Mouse (Mus musculus): ENCODE results near the gene Ccs. TPM values are rescaled to one million over a fixed set of nuclear protein-coding genes. Genes with fewer than 3 reads are reported as not detected.

Ccs gene
- polyA plus RNA-seq, 1 experiment from 2014 or later: 48.3 TPM

DNA sequence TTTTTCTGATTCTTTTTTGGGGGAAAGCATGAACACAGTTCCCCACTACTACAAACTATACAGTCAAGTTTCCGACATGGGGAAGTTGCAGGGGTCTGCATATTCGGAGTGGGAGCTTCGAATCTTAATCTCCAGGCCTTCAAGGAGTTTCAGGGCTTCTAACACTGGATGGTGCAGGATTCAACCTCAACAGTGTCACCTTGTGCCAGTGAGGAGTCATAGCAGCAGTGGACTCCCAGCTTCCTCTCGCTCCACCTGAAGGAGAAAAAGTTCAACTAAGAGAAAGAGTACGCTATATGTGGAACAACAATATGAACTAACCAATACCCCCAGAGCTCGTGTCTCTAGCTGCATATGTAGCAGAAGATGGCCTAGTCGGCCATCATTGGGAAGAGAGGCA lies 8.4 kb upstream of the Ccs start:
- Histone ChIP-seq H3K4me3 (ENCODE audit: low read depth, low read length) (no peak overlapping the region), H3K36me3 (ENCODE audit: control insufficient read depth, insufficient read depth, low read length) (no peaks in the 10 kb centered on the region), H3K4me2 (ENCODE audit: low read depth, low read length) (no peak overlapping the region), H3K27ac (replicated peaks; ENCODE audit: low read depth, low read length) (no peak overlapping the region), H3K4me1 (ENCODE audit: control insufficient read depth, insufficient read depth, low read length) (no peaks in the 10 kb centered on the region), H3K27me3 (replicated peaks; ENCODE audit: control insufficient read depth, insufficient read depth, low read length) (no peaks in the 10 kb centered on the region), H3K9ac (ENCODE audit: low read depth, low read length) (no peak overlapping the region), H3K9me3 (ENCODE audit: control insufficient read depth, low read length) (no peaks in the 10 kb centered on the region)
- DNase-seq (ENCODE audit: low spot score) (peak; percentile 30), ATAC-seq (ENCODE audit: low read depth) (no peak)
- 37% methylated on average over 7 of the region's 7 CpGs for WGBS

DNA sequence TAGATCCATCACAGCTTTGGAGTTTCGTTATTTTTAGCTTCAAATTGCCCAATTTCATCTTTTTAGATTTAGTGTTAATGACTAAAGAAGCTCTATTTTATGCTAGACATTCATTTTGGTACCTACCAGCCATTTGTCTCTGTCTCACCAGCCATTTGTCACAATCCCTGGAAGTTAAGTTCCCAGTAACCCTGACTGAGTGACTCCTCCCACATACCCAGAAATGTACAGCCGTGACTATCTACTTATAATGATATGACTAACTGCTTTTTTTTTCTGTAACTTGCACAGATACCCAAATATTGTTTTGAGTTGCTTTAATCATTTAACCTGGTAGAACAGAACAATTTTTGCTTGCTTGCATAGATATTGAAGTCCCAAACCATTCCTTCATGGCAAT lies 6.7 kb upstream of the Ccs start:
- H3K4me3 ChIP-seq (ENCODE audit: low read depth, low read length): no peak overlapping the region
- H3K27me3 ChIP-seq (replicated peaks; ENCODE audit: control insufficient read depth, insufficient read depth, low read length): peaks cover 12% of the 10 kb centered on the region
- no peaks in the 10 kb centered on the region for H3K4me1 ChIP-seq (ENCODE audit: control insufficient read depth, insufficient read depth, low read length)
- WGBS: 64% methylated on average over 2 of the region's 2 CpGs
- no peak overlapping the region for H3K4me2 ChIP-seq (ENCODE audit: low read depth, low read length)
- no peak overlapping the region for H3K27ac ChIP-seq (replicated peaks; ENCODE audit: low read depth, low read length)
- H3K36me3 ChIP-seq (ENCODE audit: control insufficient read depth, insufficient read depth, low read length): no peaks in the 10 kb centered on the region
- no peak for ATAC-seq (ENCODE audit: low read depth)
- H3K9ac ChIP-seq (ENCODE audit: low read depth, low read length): no peak overlapping the region
- no peak for DNase-seq (ENCODE audit: low spot score)
- H3K9me3 ChIP-seq (ENCODE audit: control insufficient read depth, low read length): no peaks in the 10 kb centered on the region

DNA sequence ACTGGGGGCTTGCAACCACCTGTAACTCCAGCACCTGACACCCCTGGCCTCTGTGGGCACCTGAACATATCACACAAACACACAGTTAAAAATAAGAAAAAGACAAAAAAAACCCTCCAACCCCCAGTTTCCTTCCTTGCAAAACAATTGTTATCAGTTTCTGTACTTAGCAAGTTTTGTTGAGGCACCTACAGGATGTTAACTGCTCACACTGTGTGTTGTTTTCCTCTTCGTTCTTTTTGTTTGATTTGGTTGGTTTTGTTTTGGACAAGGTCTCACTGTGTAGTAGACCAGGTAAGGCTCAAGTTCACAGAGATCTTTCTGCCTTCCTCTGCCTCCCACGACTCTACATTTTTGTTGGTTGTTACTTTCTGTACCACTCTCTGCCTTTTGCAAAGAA lies 3.5 kb upstream of the Ccs start:
- Histone ChIP-seq H3K4me2 (ENCODE audit: low read depth, low read length) (no peak overlapping the region), H3K4me1 (ENCODE audit: control insufficient read depth, insufficient read depth, low read length) (peaks cover 8% of the 10 kb centered on the region; the same call in 1 of the 2 replicates), H3K27ac (replicated peaks; ENCODE audit: low read depth, low read length) (no peak overlapping the region), H3K36me3 (ENCODE audit: control insufficient read depth, insufficient read depth, low read length) (0 out of 2 replicates have a peak, but pooled peaks cover 1% of the 10 kb centered on the region), H3K4me3 (ENCODE audit: low read depth, low read length) (no peak overlapping the region), H3K9me3 (ENCODE audit: control insufficient read depth, low read length) (no peaks in the 10 kb centered on the region), H3K9ac (ENCODE audit: low read depth, low read length) (no peak overlapping the region), H3K27me3 (replicated peaks; ENCODE audit: control insufficient read depth, insufficient read depth, low read length) (peaks cover 23% of the 10 kb centered on the region)
- WGBS: 73% methylated on average over 2 of the region's 2 CpGs
- DNase-seq (ENCODE audit: low spot score): no peak
- no peak for ATAC-seq (ENCODE audit: low read depth)

DNA sequence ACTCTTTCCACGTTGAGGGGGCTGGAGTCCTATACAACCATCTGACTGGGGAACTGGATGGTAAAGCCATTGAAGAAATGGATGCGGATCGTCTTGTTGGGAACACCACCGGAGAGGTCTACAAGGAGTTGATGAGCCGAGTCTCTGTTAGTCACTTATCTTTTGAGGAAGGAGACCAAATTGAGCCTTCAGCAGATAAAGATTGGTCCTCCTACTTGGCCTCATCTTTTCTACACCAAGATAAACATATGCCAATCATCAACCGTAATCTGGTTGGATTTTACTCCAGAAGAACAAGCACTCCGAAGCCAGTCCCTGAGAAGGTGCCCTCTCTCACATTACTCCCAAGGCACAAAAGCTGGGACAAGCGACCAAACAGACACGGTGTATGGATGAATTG lies 1.7 kb upstream of the Ccs start:
- Histone ChIP-seq H3K4me2 (ENCODE audit: low read depth, low read length) (no peak overlapping the region), H3K27me3 (replicated peaks; ENCODE audit: control insufficient read depth, insufficient read depth, low read length) (peaks cover 23% of the 10 kb centered on the region), H3K4me1 (ENCODE audit: control insufficient read depth, insufficient read depth, low read length) (peaks cover 8% of the 10 kb centered on the region; the same call in 1 of the 2 replicates), H3K36me3 (ENCODE audit: control insufficient read depth, insufficient read depth, low read length) (0 out of 2 replicates have a peak, but pooled peaks cover 13% of the 10 kb centered on the region), H3K9ac (ENCODE audit: low read depth, low read length) (no peak overlapping the region), H3K27ac (replicated peaks; ENCODE audit: low read depth, low read length) (no peak overlapping the region), H3K9me3 (ENCODE audit: control insufficient read depth, low read length) (no peaks in the 10 kb centered on the region), H3K4me3 (ENCODE audit: low read depth, low read length) (no peak overlapping the region)
- ATAC-seq (ENCODE audit: low read depth) (no peak), DNase-seq (ENCODE audit: low spot score) (no peak)
- WGBS: 85% methylated on average over 9 of the region's 9 CpGs

DNA sequence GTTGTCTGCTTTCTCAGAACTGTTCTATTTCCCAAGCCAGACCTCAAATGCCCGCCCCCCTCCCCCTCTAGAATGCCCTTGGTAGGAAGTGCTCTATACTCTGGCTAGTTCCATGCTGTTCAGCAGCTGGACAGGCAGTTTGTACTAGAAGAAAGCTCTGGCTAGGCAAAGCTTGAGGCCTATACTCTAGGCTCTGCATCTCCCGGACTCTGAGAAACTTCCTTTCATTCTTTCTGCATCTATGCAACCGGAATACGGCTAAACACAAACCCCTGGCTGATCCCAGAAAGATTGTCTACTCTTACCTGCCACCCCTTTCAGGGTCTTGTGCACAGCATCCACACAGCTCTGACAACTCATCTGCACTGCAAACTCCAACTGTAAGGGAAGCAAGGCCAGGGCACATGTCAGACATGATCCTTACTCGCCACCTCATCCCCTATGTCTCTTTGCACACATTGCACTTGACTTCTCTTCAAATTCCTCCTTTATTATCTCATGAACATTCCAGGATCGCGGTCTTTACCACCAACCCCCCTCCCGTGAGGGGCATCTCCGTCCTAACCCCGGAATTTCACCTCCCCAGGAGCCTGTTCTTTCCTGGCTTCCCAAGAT lies 499 bp downstream of the Ccs start:
- Histone ChIP-seq H3K9ac (ENCODE audit: low read depth, low read length) (peak overlapping the region; percentile 77), H3K9me3 (ENCODE audit: control insufficient read depth, low read length) (no peaks in the 10 kb centered on the region), H3K4me1 (ENCODE audit: control insufficient read depth, insufficient read depth, low read length) (peaks cover 8% of the 10 kb centered on the region; the same call in 1 of the 2 replicates), H3K27ac (replicated peaks; ENCODE audit: low read depth, low read length) (no peak overlapping the region; the same call in 1 of the 2 replicates), H3K36me3 (ENCODE audit: control insufficient read depth, insufficient read depth, low read length) (0 out of 2 replicates have a peak, but pooled peaks cover 13% of the 10 kb centered on the region), H3K4me2 (ENCODE audit: low read depth, low read length) (peak overlapping the region; percentile 74), H3K4me3 (ENCODE audit: low read depth, low read length) (peak overlapping the region; percentile 69), H3K27me3 (replicated peaks; ENCODE audit: control insufficient read depth, insufficient read depth, low read length) (peaks cover 23% of the 10 kb centered on the region)
- ATAC-seq (ENCODE audit: low read depth): peak; percentile 16; the same call in 1 of the 2 replicates
- WGBS: 27% methylated on average over 10 of the region's 10 CpGs
- no peak for DNase-seq (ENCODE audit: low spot score)

DNA sequence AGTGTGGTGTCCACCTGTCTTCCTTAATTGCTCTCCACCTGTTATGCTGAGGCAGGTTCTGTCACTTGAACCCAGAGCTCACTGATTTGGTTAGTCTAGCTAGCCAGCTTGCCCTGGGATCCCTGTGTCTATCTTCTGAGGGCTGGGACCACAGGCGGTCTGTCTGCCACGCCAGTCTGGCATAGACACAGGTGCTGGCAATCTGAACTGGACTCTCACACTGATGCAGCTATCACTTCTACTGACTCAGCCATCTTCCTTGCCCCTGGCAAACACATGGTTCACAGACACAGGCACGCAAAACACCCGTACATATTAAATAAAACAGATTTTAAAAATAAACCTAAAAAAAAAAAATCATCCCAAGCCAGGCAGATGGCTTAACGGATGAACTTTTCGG lies 2.1 kb downstream of the Ccs start:
- Histone ChIP-seq H3K4me3 (ENCODE audit: low read depth, low read length) (no peak overlapping the region), H3K27ac (replicated peaks; ENCODE audit: low read depth, low read length) (no peak overlapping the region), H3K4me1 (ENCODE audit: control insufficient read depth, insufficient read depth, low read length) (peaks cover 8% of the 10 kb centered on the region; the same call in 1 of the 2 replicates), H3K9ac (ENCODE audit: low read depth, low read length) (no peak overlapping the region), H3K9me3 (ENCODE audit: control insufficient read depth, low read length) (no peaks in the 10 kb centered on the region), H3K4me2 (ENCODE audit: low read depth, low read length) (no peak overlapping the region), H3K36me3 (ENCODE audit: control insufficient read depth, insufficient read depth, low read length) (peaks cover 24% of the 10 kb centered on the region), H3K27me3 (replicated peaks; ENCODE audit: control insufficient read depth, insufficient read depth, low read length) (peaks cover 23% of the 10 kb centered on the region)
- ATAC-seq (ENCODE audit: low read depth) (no peak), DNase-seq (ENCODE audit: low spot score) (no peak)
- 94% methylated on average over 6 of the region's 6 CpGs for WGBS

DNA sequence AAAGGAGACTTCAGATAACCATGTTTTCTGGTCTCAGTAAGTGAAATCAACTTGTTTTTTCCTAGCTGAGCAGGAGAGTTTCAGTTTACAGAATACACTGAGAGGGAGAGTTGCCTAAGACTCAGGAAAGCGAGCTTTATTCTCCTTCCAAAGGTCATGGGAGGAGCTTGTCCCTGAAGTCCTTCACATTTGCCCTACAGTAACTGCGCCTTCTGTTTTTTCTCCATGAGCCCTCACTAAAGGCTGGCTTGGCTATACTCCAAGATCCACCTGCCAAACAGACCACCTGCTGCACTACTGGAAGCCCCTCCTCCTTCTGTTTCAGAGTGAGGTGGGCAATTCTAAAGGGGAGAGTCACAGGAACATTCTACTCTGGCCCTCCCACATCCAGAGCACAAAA lies 3.0 kb downstream of the Ccs start:
- Histone ChIP-seq H3K27ac (replicated peaks; ENCODE audit: low read depth, low read length) (no peak overlapping the region), H3K4me2 (ENCODE audit: low read depth, low read length) (no peak overlapping the region), H3K9me3 (ENCODE audit: control insufficient read depth, low read length) (no peaks in the 10 kb centered on the region), H3K9ac (ENCODE audit: low read depth, low read length) (no peak overlapping the region), H3K36me3 (ENCODE audit: control insufficient read depth, insufficient read depth, low read length) (peaks cover 28% of the 10 kb centered on the region), H3K4me1 (ENCODE audit: control insufficient read depth, insufficient read depth, low read length) (peaks cover 8% of the 10 kb centered on the region; the same call in 1 of the 2 replicates), H3K27me3 (replicated peaks; ENCODE audit: control insufficient read depth, insufficient read depth, low read length) (peaks cover 14% of the 10 kb centered on the region), H3K4me3 (ENCODE audit: low read depth, low read length) (no peak overlapping the region)
- 71% methylated on average over 2 of the region's 2 CpGs for WGBS
- ATAC-seq (ENCODE audit: low read depth) (no peak), DNase-seq (ENCODE audit: low spot score) (no peak)

DNA sequence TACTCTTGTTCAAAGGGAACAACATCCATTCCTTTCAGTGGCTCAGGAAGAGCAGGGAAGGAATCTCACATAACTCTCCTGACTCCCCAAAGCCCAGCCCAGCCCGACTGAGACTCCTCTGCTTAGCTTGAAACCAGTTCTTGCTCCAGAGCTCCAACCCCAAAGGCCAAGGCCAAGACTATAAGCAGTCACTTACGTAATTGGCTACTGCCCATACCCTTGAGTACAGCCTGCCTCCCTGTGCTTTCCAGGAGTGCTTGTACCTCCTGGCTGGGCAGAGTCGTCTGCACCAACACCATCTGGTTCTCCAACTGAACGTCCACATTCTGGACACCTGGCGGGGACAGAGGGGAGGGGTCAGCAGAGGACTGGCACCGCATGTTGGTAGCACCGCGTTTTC lies 5.2 kb downstream of the Ccs start:
- no peak overlapping the region for H3K4me2 ChIP-seq (ENCODE audit: low read depth, low read length)
- H3K27me3 ChIP-seq (replicated peaks; ENCODE audit: control insufficient read depth, insufficient read depth, low read length): no peaks in the 10 kb centered on the region
- no peaks in the 10 kb centered on the region for H3K9me3 ChIP-seq (ENCODE audit: control insufficient read depth, low read length)
- ATAC-seq (ENCODE audit: low read depth) (no peak), DNase-seq (ENCODE audit: low spot score) (no peak)
- peaks cover 35% of the 10 kb centered on the region for H3K36me3 ChIP-seq (ENCODE audit: control insufficient read depth, insufficient read depth, low read length)
- WGBS: 81% methylated on average over 8 of the region's 8 CpGs
- H3K9ac ChIP-seq (ENCODE audit: low read depth, low read length): no peak overlapping the region
- peaks cover 8% of the 10 kb centered on the region; the same call in 1 of the 2 replicates for H3K4me1 ChIP-seq (ENCODE audit: control insufficient read depth, insufficient read depth, low read length)
- H3K27ac ChIP-seq (replicated peaks; ENCODE audit: low read depth, low read length): no peak overlapping the region
- H3K4me3 ChIP-seq (ENCODE audit: low read depth, low read length): no peak overlapping the region

DNA sequence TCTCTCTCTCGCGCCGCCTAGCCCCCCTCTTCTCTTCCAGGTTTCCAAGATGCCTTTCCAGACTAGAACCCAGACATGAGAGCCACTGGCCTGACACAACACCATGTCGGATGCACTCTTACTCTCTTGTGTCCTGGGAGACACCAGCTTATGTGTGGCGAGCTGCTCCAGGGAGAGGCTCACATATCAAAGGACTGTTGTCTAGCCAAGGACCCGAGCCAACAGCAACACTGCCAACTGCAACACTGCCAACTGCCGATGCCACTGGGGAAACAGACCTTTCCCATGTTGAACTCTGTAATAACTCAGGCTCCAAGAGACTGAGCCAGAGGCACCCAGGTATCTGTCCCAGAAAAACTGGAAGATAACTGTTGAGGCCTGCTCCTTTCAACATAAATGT lies 10.0 kb downstream of the Ccs start:
- peak; percentile 29 for DNase-seq (ENCODE audit: low spot score)
- Histone ChIP-seq H3K4me1 (ENCODE audit: control insufficient read depth, insufficient read depth, low read length) (no peaks in the 10 kb centered on the region), H3K9me3 (ENCODE audit: control insufficient read depth, low read length) (no peaks in the 10 kb centered on the region), H3K4me3 (ENCODE audit: low read depth, low read length) (no peak overlapping the region), H3K4me2 (ENCODE audit: low read depth, low read length) (no peak overlapping the region), H3K36me3 (ENCODE audit: control insufficient read depth, insufficient read depth, low read length) (peaks cover 51% of the 10 kb centered on the region), H3K27me3 (replicated peaks; ENCODE audit: control insufficient read depth, insufficient read depth, low read length) (no peaks in the 10 kb centered on the region), H3K27ac (replicated peaks; ENCODE audit: low read depth, low read length) (no peak overlapping the region), H3K9ac (ENCODE audit: low read depth, low read length) (no peak overlapping the region)
- 58% methylated on average over 7 of the region's 7 CpGs for WGBS
- peak; percentile 55; the same call in 1 of the 2 replicates for ATAC-seq (ENCODE audit: low read depth)

Measured in embryonic facial prominence, embryonic 14.5 days (tissue).